Mouse (Mus musculus) stomach, postnatal 0 days (tissue): ENCODE data around the gene Lamc2. TPM values are rescaled to one million over a fixed set of nuclear protein-coding genes. Genes with fewer than 3 reads are reported as not detected.
A peak's percentile ranks its signal among the peaks of the same experiment; 100 is the strongest.

Source experiments
- ATAC-seq: fragments of 200-750 bp; cut with Nextera tagmentation; 2 replicates; pipeline ENCODE4 v1.8.0; 2017; ENCODE audit not compliant: low FRiP score, low TSS enrichment
- DNase-seq: peaks from one replicate; pipeline ENCODE4 v3.0.0-alpha.2; 2016; ENCODE audit warnings: low spot score
- H3K27ac ChIP-seq: fragments of 300-500 bp; sonication (generic); replicated peaks from 2 replicates; pipeline ENCODE4 v1.5.1; 2014; ENCODE audit warnings: mild to moderate bottlenecking, control low read depth
- H3K27me3 ChIP-seq: fragments of 300-500 bp; sonication (generic); 2 replicates; pipeline ENCODE4 v1.6.1; 2014; ENCODE audit warnings: low read length; ENCODE audit not compliant: control insufficient read depth, insufficient read depth
- H3K36me3 ChIP-seq: fragments of 300-500 bp; sonication (generic); 2 replicates; pipeline ENCODE4 v1.6.1; 2014; ENCODE audit warnings: low read length, mixed read lengths; ENCODE audit not compliant: control insufficient read depth, insufficient read depth
- H3K4me1 ChIP-seq: fragments of 300-500 bp; sonication (generic); replicated peaks from 2 replicates; pipeline ENCODE4 v1.6.1; 2014; ENCODE audit warnings: antibody characterized with exemption; ENCODE audit not compliant: control insufficient read depth, insufficient read depth
- H3K4me2 ChIP-seq: fragments of 300-500 bp; sonication (generic); replicated peaks from 2 replicates; pipeline ENCODE4 v1.6.1; 2014; ENCODE audit warnings: low read depth, mild to moderate bottlenecking, control low read depth, moderate library complexity
- H3K4me3 ChIP-seq: fragments of 300-500 bp; sonication (generic); 2 replicates; pipeline ENCODE4 v1.5.1; 2014; ENCODE audit warnings: low read depth, low read length, control low read depth
- H3K9ac ChIP-seq: fragments of 300-500 bp; sonication (generic); 2 replicates; pipeline ENCODE4 v1.6.1; 2014; ENCODE audit warnings: mild to moderate bottlenecking, low read length, control low read depth, mixed read lengths
- H3K9me3 ChIP-seq: fragments of 300-500 bp; sonication (generic); 2 replicates; pipeline ENCODE4 v1.6.1; 2016; ENCODE audit warnings: low read length; ENCODE audit not compliant: control insufficient read depth
- CTCF ChIP-seq: IDR thresholded peaks from 2 replicates; pipeline ENCODE4 v1.5.1; 2016; ENCODE audit warnings: antibody characterized with exemption, low read depth, mild to moderate bottlenecking, moderate library complexity
- EP300 ChIP-seq: optimal IDR thresholded peaks from 2 replicates; pipeline ENCODE3; 2016; ENCODE audit warnings: antibody characterized with exemption
- WGBS: fragments of 180-500 bp; shearing (Covaris S2); extraction: QIAGEN DNeasy Blood & Tissue Kit; methylation state at CpG from one replicate; pipeline ENCODE4 v1.1.7; 2014; 5-methylcytosine and 5-hydroxymethylcytosine counted together
- polyA plus RNA-seq: library from polyadenylated mRNA; unstranded; fragments of >200 nt; fragmentation: Nextera tagmentation; extraction: Ambion mirVana; gene quantifications from 2 replicates; pipeline ENCODE4 v1.2.1, GENCODE M21; 2015

Gene Lamc2
- polyA plus RNA-seq, 1 experiment from 2014 or later: 17.6 TPM

DNA sequence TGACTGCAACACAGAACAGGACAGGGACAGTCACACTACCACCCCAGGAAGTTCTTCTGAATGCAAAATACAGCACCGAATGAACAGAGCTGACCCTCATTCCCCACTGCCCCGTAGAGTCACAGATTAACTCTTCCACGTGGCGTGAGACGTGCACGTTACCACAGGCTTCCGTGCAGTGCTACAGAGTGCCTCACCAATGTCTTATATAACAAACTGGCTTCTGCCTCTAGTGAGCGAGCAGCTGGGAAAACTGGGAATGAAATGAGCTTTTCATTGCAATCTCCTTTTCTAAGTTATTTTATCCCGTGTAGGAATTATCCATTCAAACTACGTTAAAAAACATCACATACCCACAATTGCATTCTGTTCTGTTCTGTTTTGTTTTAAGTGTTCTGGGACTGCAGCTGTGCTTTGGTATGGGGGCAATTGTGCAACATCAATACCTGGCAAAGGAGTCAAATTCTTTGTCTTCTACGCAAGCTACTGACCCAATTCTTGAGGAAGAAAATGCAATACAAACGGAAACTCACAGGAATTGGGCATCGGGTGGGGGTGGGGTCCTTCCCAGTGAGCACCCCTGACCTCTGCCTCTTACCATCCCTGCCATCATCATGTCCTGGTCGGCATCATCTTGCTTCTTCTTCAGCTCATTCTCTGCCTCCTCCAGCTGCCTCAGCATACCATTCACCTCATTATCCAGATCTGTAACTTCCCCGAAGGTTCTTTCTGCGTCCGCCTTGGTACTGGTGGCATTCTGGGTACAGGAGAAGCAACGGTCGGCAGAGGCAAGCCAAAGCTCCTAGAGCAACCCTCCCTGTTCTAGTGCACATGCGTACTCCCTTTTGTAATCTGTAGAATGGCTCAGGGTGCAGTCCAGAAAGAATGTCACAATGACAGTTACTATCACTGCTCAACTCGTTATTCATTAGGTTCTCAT, 39.8 kb upstream of the Lamc2 start:
- no peak overlapping the region for H3K4me2 ChIP-seq
- no peak overlapping the region for H3K4me3 ChIP-seq
- H3K27ac ChIP-seq: no peak overlapping the region
- no peaks in the 10 kb centered on the region for H3K27me3 ChIP-seq
- H3K4me1 ChIP-seq: no peaks in the 10 kb centered on the region
- no peaks in the 10 kb centered on the region for H3K9me3 ChIP-seq
- H3K9ac ChIP-seq: no peak overlapping the region
- no peak for TF ChIP-seq EP300
- H3K36me3 ChIP-seq: peaks cover 38% of the 10 kb centered on the region
- no peak for DNase-seq
- WGBS: 88% methylated on average over 21 of the region's 21 CpGs
- ATAC-seq: no peak

DNA sequence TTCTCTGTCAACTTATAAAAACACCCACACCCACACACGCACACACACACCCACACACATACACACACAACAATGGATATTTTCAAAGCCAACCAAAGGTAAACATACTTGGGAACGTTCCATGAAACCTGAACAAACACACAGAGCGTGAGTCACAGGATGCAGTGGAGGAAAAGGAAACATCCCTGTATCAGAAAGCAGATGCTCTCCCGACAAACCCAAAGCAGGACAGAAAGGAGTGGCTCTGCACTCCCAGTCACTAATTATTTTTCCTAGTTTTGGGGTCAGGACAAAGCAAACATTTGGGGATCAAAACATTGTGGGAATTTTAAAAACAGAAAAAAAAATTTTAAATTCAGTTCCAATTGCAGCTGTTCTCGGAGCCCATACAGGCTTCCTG, 38.1 kb upstream of the Lamc2 start:
- ATAC-seq (peak; percentile 84), DNase-seq (peak; percentile 40)
- Histone ChIP-seq H3K9me3 (no peaks in the 10 kb centered on the region), H3K9ac (no peak overlapping the region), H3K27me3 (no peaks in the 10 kb centered on the region), H3K4me1 (no peaks in the 10 kb centered on the region), H3K4me3 (no peak overlapping the region), H3K4me2 (no peak overlapping the region), H3K36me3 (peaks cover 41% of the 10 kb centered on the region), H3K27ac (no peak overlapping the region)
- TF ChIP-seq CTCF (no peak), EP300 (no peak)
- WGBS: 56% methylated on average over 5 of the region's 5 CpGs

DNA sequence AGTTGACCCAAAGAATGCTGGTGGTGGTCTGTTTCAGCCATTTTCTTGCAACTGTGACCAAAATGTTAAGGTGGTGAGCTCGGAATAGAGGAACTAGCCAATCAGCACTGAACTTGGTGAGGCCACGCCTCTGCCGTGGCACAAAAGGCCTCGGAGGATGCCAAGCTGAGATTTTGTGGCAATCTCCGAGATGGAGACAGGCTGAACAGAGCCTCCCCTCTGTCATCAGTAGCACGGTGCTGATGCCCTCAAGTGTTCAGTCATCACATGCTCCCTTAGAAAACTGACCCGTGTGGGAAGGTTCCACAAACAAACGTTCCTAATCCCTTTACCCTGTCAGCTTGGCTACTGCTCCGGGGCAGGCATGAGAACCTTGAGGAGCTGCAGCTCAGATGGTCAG, 33.1 kb upstream of the Lamc2 start:
- no peak for ATAC-seq
- TF ChIP-seq CTCF (no peak), EP300 (no peak)
- H3K4me1 ChIP-seq: no peaks in the 10 kb centered on the region
- H3K4me3 ChIP-seq: no peak overlapping the region
- peaks cover 18% of the 10 kb centered on the region for H3K36me3 ChIP-seq
- DNase-seq: no peak
- H3K9ac ChIP-seq: no peak overlapping the region
- no peak overlapping the region for H3K27ac ChIP-seq
- WGBS: 52% methylated on average over 9 of the region's 9 CpGs
- H3K9me3 ChIP-seq: no peaks in the 10 kb centered on the region
- no peaks in the 10 kb centered on the region for H3K27me3 ChIP-seq
- no peak overlapping the region for H3K4me2 ChIP-seq

DNA sequence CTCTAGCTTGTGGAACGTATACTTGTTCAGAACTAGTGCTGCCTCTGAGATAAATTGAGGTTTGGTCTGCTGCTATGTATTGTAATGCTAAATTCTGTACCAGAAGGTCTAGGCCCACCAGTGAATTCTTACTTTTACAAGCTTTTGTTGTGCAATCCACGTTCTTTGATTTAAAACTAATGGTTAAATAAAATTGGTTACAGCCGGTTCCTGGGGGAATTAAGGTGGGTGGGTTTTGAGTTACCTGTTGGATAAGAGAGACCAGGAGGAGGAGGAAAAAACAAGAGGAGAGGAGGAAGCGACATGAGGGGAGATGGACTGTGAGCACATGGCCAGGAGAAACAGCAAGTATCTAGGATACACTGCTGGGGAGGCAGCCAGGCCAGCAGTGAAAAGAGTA, 30.3 kb upstream of the Lamc2 start:
- H3K27me3 ChIP-seq: no peaks in the 10 kb centered on the region
- no peak for ATAC-seq
- H3K36me3 ChIP-seq: peaks cover 15% of the 10 kb centered on the region
- no peak overlapping the region for H3K27ac ChIP-seq
- no peaks in the 10 kb centered on the region for H3K4me1 ChIP-seq
- H3K4me3 ChIP-seq: no peak overlapping the region
- WGBS: 90% methylated on average over 4 of the region's 4 CpGs
- TF ChIP-seq CTCF (no peak), EP300 (no peak)
- no peak for DNase-seq
- no peak overlapping the region for H3K9ac ChIP-seq
- no peaks in the 10 kb centered on the region for H3K9me3 ChIP-seq
- H3K4me2 ChIP-seq: no peak overlapping the region

DNA sequence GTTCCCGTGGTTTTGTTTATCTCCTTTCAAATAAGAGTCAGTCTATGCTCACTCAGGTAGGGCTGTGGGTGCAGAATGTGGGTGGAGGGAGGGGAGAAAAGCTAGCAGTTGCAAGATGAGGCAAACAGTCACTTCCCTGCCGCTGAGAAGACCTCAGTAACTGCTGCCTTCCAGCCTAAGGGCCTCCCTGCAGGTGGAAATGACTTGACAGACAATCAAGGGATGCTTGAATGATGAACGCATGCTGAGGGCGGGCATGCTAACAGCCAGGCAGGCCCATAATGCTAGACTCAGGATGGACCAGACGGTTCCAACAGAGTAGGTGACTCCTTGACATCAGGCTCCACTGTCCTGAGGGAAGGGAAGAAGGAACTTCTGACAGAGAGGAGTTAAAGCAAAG, 29.4 kb upstream of the Lamc2 start:
- no peaks in the 10 kb centered on the region for H3K9me3 ChIP-seq
- WGBS: 65% methylated on average over 5 of the region's 5 CpGs
- no peak for TF ChIP-seq CTCF
- no peak for TF ChIP-seq EP300
- H3K27me3 ChIP-seq: no peaks in the 10 kb centered on the region
- DNase-seq (peak; percentile 7), ATAC-seq (no peak)
- H3K4me3 ChIP-seq: no peak overlapping the region
- peaks cover 6% of the 10 kb centered on the region; the same call in 1 of the 2 replicates for H3K36me3 ChIP-seq
- H3K9ac ChIP-seq: no peak overlapping the region
- H3K27ac ChIP-seq: no peak overlapping the region
- no peak overlapping the region for H3K4me2 ChIP-seq
- no peaks in the 10 kb centered on the region for H3K4me1 ChIP-seq

DNA sequence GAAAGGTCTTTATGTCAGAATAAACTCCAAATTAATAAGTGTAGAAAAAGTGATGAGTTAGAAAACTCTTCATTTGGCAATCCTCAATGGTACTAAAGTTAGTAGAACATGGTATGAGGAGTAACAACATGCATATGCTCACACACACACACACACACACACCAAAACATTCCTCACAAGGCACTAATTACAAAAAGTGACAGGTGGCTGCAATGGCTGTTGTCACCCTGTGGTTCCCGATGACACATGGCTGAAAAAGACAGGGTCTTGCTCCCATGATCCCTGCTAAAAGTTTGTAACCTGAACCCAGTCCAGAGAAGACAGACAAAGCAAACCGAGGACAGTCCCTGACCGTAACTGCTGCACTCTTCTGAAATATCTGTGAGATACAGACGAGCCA, 24.7 kb upstream of the Lamc2 start:
- no peaks in the 10 kb centered on the region for H3K36me3 ChIP-seq
- H3K4me1 ChIP-seq: no peaks in the 10 kb centered on the region
- ATAC-seq: no peak
- no peaks in the 10 kb centered on the region for H3K9me3 ChIP-seq
- WGBS: 51% methylated on average over 4 of the region's 4 CpGs
- no peak overlapping the region for H3K4me3 ChIP-seq
- H3K27ac ChIP-seq: no peak overlapping the region
- TF ChIP-seq EP300: no peak
- TF ChIP-seq CTCF: no peak
- no peak for DNase-seq
- no peak overlapping the region for H3K9ac ChIP-seq
- no peaks in the 10 kb centered on the region for H3K27me3 ChIP-seq
- no peak overlapping the region for H3K4me2 ChIP-seq
